Mouse (Mus musculus) cerebellum, postnatal 36 days (tissue): ENCODE data around the gene 1110002E22Rik.

ENCODE experiments used
- DNase-seq, 2 experiments: peaks; one replicate each; pipeline ENCODE4 v3.0.0; 2021 to 2022; ENCODE audit warnings: mixed read lengths in 2 of 2

Gene 1110002E22Rik

DNA sequence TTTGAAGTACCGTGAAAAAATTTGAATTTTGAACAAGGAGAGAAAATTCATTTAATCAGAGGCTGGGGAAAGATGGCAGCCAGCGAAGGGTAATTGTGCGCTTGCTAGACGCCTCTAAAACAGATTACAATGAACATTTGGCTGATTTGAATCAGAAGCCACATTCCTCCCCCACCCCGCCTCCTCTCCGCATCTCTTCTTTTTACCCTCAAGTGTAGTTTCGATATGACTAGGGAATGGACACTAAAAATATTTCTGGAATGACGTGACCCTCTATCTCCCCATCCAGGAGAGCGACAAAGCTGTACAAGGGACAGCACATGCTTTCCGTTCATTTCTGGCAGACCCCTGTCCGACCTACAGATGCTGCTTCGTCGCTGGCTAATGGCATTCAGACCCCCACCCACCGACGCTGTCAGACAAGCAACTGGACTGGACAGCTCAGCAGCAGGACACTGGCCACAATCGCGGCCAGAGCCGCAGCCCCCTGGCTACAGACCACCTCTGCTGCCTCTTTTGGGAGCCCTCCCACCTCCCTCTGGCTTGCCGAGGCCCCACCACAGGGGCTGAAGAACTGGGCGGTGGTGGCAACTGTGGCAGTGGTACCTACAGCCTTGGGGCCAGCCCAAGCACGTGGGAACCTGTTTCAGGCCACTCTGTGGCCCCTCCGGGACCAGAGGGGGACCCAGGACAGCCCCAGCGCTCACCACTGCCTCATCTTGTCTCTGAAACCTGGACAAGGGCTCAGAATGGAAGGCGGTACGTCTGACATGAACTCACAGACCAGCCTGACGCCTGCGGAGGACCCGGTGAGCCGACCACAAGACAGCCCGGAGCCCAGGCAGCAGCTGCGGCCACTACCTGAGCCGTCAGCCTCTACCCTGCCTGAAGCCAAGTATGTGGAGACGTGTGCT, at the start of gene 1110002E22Rik:
Gene 1110002E22Rik (plus strand): TSS at position 321 of the 914 bp plus-strand sequence.
- no peak for DNase-seq

DNA sequence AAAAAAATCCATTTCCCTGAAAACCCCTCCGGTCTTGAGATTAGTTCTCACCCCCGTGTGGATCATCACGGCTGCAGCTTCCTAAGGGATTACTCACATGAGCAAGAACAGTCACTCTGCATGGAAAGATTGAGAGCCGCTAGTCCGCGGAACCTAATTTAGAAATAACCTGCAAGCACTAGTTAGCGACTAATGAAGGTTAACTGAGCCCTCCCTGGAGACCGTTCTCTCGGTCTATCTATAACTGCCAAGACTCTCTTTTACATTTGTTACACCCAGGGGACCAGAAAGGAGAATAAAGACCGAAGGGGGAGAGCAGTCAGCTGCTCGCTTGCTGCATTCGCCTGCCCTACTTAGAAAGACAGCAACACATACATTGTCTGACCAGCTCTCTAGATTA, 48.0 kb upstream of the 1110002E22Rik start:
- DNase-seq, result no peak

DNA sequence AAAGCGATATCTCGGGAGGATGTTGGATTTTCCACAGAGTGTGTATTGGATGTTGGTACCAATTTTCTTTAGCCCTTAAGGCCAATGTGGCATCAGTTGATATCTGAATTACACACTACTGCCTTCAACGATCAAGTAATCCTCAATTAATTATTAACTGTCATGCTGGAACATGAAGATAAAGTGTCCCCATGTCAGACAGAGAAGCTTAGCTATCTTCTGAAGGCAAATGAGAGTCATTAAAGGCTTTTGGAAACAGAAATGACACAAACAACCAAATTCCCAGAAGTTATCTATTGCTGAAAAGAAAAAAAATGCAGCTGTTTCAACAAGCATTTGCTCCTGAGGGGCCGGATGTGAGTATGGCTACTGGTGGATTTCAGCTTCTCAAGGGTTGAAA, 42.8 kb upstream of the 1110002E22Rik start:
- DNase-seq, result no peak

DNA sequence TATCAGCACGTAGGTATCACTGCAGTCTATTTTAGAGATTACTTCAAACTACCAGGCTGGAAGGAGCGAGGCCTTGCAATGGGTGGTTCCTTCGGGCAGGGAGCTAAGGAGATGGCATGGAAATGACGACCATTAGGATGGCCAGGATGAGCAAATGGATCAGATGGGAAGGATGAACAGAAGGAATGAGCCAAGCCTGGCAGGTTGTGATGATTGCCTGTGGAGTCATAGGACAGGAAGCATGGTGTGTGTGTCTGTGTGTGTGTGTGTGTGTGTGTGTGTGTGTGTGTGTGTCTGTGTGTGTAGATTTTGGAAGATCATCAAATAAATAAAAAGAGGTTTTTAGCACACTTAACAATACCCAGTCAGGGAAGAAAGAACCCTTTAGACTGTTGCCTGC, 42.2 kb upstream of the 1110002E22Rik start:
- no peak for DNase-seq

DNA sequence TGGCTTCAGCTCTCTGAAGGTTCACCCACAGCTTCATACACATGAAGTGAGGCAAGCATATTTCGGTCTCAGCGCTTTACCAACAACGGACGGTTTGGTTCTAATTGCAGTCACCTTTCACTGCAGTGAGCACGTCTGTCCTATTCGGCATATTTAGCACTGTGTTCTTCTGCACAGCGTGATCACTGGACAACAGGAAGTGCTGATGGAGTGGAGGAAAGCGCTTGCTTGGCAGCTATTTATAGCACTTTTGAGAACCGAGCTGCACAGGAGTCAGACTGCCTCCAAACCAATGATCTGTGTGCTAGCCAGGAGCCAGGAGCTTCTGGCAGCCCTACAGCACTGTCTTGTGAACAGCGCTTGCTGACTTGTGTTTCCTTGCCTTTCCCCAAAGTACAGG, 38.6 kb upstream of the 1110002E22Rik start:
- DNase-seq, result peak; percentile 82 to 85

DNA sequence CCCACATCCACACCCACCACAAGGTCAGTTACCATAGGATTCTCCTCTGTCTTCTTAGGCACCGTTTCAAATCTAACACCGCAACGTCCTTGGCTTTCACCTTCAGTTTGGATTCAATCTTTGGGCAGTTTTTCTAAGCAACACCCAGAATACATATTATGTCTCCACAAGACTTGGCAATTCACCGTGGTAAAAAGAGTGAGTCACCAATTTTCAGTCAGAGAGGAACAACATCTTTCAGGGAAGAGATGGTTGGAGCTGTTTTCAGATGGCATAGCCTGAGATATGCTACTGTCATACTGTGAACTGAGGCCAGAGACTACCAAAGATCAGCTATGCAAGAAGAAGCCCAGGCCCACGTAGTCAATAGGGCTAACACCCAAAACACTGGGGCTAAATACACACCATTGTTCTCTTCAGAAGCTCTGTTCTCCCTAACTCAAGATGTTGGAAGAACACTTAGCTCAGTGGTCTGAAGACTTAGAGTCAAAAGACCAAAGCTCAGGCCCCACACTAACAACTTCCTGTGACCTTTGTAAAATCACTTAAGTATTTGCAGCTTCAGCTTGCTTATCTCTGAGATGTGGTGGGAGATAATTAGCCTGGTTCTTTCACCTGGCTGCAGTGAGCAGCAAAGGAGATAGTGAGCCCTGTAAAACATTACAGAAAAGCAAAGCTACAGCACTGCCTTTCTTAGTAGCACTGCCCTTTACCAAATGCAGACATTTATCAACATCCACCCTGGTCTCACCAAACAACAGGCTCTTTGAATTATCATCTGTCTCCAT, 37.1 kb upstream of the 1110002E22Rik start:
- DNase-seq, result no peak

DNA sequence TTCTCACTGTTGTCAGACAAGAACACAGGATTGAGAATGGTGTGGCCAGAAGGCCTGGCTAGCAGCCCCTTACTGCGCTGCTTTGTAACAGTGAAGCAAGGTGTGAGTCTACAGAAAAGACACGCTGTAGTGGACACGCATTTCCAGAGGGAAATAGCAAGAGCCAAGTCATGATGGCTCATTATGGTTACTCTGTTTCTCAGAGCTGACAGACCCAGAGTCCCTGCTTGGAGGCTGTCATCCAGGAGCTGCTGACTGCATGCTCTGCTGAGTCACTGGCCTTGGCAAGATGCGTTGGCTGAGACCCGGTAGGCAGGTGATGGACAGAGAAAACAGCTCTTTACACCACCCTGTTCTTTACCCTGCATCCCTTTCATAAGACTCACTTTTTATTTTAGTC, 35.5 kb upstream of the 1110002E22Rik start:
- DNase-seq, result peak; percentile 80 to 85

DNA sequence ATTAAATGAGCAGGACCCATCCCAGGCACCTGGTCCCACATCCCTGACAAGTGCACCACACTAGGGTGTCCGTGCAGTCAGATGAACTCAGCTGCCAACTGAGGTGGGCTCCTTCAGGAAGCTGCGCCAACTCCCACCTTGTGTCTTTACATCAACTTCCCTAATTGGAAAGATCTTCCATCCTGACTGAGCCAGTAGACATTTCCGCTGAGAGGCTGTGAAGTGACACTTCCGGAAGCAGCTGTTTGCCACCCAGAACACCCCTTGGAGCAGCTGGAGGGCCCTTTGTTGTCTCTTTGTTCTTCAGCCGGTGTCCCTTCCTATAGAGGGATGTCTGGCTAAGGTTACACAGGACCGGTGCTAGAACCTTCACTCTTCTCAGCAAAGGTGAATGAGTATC, 34.3 kb upstream of the 1110002E22Rik start:
- no peak for DNase-seq

DNA sequence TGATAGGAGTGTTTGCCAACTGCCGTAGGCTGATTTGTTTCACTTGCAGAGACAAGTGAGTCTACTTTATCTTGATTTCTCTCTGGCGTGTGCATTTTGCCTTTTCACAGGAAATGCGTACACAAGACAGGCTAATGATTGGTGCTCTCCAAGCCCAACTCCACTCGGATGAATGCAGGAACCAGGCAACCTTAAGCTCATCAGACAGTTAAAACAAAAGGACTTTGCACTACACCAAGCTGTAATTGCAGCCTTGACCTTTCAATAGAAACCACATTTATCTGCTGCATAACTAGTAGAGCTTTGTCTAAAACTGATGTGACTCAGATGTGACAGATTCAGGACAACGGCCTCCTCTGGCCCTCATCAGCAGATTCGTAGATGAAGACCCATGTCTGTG, 30.9 kb upstream of the 1110002E22Rik start:
- DNase-seq, result no peak

DNA sequence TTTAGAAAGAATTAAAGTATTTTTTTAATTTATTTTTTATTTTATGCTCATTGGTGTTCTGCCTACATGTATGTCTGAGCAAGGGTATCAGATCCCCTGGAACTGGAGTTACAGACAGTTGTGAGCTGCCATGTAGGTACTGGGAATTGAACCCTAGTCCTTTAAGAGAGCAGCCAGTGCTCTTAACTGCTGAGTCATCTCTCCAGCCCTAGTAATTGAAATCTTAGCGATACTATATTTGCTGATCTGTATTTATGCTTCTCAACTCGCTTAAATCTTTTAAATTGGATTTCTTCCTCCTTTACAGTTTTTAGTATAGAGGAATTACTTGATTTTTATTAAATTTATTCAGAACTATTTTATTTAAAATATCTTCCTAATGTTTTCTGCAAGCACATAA, 23.9 kb upstream of the 1110002E22Rik start:
- no peak for DNase-seq

DNA sequence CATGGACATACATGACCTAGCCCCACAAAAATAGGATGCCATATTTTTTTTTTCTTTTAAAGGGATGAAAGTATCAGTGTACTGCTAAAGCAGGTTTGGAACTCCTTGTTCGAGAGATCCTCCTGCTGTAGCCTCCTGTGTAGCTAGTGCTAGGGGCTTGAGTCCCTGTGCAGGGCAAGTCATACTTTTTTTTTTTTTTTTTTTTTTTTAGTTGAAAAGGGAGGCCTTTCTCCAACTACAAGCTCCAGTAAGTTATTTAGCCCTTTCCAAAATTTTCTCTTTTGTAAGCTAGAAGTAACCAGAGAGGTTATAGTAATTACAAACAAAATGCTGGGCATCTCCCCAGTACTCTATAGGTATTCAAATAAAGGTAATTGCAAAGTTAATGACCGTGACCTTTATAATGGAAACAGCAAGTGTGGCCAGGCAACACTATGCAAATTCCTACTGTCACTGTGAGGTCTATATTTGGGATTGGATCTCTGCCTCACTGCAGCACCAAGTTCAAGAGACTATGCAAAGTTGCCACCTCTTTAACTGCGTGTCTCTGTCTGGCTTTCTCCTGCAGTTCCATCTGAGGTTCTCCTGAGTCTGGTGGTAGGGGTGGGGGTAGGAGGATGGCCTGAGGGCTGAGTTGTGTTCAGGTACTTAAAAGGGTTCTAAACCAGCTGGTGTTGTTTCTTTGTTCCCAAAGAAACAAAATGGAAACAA, 23.1 kb upstream of the 1110002E22Rik start:
- no peak for DNase-seq

DNA sequence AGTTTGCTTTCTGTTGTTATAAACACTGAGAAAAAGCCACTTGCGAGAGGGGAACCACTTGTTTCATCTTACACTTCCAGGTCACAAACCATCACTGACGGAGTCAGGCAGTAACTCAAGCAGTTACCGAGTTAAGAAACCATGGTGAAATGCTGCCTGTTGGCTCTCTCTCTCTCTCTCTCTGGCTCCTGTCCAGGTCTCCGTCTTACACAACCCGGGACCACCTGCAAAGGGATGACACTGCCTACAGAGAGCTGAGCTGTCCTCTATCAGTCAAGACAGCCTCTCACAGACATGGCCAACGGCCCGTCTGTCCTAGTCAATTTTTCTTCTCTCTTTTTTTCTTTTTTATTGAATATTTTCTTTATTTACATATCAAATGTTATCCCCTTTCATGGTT, 21.5 kb upstream of the 1110002E22Rik start:
- DNase-seq, result no peak

DNA sequence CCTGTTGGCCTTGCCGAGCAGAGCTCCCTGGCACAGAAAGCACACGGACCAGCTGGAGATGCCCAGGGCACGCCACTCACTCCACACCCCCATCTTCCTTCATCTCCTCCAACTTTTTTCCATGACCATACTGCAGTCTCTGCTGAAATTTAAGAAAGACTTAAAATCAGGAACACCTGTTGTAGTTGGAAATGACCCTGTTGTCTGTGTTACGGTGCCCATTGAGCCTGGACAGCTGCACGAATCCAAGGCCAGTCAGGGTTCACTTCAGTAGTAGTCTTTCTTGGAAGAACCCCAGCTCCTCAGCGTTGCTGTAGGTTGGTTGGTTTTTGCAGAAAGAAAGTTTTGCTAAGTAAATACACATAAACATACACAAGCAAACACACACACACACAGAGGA, 15.3 kb upstream of the 1110002E22Rik start:
- DNase-seq, result no peak

DNA sequence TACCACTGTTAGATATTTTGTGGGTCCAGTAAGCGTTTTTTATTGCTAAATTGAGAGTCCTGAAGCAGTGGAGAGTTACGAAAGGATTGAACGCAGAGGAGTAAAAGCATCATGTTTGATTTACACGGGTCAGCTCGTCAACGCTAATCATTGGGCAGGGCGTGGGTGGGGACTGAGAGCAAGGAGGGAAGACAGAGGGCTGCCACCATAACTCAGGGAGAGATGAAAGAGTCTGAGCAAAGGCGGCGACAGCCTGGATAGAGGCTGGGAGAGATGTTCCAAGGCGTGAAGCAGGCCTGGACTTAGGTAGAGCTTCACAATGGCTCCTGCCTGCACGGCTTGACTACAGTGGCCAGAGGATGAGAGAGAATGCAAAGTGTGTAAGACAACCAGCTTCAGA, 14.1 kb upstream of the 1110002E22Rik start:
- no peak for DNase-seq

DNA sequence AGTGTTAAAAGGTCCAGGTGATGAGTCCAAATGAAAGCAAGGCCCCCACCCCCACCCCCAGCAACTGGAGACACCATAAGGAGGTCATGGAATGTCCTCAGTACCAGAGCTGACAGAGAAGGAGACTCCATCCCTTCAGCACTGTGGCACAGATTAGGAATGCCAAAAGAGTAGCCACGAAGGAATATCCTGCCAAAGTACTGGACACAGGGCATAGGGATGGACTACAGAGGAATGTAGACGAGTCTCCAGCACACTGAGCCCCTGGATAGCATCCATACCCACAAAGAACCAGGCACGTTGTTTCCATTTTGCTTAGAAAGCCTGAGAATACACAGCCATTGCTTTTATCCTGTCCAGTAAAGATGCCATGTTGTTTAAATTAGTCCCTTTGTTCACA, 13.4 kb upstream of the 1110002E22Rik start:
- DNase-seq, result no peak

DNA sequence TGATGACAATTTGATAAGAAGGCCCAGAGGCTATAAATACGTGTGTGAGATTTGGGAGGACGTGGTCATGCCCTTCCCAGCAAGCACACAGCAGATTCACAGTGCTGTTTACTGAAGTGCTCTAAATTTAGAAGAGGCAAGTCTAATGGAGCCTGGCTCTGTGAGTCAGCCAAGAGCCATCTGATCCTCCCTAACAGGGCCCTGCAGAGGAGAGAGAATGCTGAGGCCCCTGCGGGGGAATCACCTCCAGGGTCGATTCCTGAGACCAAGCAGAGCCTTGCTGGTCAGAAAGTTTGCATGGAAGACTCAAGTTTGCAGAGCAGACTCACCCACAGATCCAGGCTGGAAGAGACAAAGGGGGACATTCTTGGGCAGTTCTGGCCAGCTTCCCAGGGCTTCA, 10.9 kb upstream of the 1110002E22Rik start:
- DNase-seq, result no peak

DNA sequence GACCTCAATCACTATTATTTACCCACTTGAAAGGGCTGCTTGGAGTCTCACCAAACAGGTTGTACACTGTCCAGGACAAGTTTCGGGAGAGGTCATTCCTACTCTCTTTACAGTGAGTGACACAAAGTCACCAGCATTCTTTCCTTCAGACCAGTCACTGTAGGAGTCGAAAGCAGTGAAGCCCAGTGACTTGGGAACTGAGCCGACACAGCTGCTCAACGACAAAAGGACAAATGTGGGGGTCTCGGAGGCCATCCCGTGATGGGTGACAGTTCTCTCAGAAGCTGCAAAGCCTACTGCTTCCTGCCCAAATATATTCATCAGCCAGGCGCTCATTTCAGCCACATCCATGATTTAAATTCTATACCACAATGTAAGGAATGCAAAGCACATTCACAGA, 7.9 kb upstream of the 1110002E22Rik start:
- no peak for DNase-seq

DNA sequence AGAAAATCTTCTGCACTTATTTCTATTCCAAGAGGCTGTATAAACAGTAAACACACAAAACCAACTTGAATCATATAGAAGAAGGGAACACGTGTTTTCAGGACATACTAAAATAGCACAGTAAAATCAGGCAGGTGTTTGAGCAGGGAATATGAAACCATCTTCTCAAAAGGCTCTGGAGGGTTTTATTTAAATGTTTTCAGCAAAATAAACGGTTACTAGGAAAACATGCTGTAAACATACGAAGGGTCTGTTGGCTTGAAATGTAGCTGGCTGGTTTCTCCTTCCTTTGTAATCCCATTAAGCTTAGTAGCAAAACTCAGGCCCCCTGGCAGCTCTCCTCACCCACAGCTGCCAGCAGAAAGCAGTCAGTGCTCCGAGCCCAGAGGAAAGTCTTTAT, 6.6 kb upstream of the 1110002E22Rik start:
- no peak for DNase-seq

DNA sequence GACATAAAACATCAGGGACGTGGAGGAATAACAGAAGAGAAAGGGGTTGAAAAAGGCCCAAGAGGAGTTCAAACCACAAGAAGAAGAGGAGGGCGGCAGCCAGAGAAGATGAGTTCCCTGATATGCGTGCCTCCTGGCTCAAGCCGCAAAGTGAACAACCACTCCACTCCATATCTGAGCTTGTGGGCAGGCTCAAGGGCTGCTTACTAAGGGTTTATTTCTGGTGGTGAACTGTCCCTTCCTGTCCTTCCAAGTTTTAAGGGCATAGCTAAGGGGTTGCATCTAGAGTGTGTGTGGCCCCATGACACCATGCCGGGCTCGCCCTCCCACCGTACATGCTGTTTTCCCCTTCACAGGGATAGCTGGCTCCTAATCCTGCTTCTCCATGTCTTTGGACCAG, 4.4 kb upstream of the 1110002E22Rik start:
- DNase-seq, result no peak

DNA sequence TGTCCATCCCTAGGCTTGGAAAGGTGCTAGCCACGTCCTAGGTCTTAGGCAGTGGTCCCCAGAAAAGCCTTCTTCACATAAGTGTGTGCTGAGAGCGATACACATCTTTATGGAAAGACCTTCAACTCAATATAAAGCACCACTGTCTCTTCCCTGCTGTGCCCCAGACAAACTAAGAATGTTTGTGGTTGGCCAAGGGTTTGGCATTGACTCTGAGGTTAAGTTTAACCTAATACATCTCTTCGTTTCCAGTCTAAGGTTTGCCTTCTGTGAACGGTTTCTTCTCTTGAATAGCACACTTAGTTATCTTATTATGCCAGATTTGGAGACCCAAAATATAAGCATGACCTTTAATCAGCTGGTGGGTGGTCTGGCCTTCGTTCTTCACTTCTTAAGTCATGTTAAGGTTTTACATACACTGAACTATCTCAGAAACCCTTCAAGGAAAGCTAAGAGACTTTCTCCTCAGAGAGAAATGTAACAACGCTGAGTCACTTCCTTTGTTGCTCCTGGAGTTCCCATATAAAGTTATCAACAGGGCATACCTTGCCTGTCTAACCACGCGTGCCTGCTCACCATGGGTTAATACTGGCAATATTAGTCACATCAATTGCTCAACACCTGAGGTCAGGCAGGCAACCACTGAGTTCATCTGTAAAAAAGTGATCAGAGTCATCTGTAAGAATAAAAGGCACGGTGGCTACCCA, 3.5 kb upstream of the 1110002E22Rik start:
- no peak for DNase-seq

DNA sequence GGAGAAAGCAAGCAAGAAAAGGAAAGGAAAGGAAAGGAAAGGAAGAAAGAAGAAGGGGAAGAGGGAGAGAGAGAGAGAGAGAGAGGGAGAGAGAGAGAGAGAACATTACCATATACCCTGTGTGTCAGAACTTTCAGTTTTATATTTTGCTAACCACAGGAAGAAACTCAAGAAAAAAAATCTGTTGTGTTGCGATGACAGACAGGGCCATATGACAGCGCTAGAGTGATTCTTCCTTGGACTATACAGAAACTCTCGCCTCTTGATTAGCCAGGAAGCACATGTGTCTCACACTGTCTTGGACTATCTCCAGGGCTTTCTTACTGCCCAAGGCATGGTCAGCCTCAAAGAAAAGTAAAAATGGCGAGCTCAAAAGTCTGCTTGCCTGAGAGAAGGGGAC, 2.2 kb upstream of the 1110002E22Rik start:
- DNase-seq, result no peak

DNA sequence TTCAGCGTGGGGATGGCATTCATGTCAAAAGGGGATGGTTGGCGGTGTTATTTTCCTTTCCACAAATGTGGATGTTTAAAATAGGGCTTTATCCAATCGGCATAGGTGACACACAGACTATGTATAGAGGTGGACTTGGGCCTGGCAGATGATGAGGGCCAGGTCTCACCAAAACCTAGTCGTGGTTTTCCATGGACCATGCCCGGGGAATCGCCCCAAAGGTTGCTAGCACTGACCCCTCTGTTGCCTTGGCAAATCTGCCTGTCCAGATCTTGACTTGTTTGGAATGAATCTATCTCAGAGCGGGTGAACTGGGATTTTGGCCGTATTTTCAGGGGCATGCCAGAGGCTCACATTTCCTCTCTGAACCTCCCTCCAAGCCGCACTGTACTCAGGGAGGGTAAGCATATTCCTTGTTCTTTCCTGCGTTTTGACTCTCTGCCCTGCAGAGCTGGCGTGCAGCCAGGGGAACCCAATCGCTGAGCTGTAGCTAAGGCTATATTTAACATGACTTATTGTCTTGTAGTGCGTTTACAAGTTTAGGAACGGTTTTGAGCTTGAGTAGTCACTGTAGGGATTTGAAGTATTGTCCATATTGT, 1.0 kb upstream of the 1110002E22Rik start:
- DNase-seq, result peak; percentile 60 to 62
